Mouse (Mus musculus): Measurements from ENCODE around the gene Olfr314. TPM values are rescaled to one million over a fixed set of nuclear protein-coding genes. Genes with fewer than 3 reads are reported as not detected.

Gene Olfr314
- polyA plus RNA-seq, 1 experiment from 2014 or later, result not detected

GRCm38 (mm10) chr11:58829764-58830163 lies 47.0 kb downstream of the Olfr314 start:
- peak; percentile 81 for DNase-seq (ENCODE audit: low spot score)

GRCm38 (mm10) chr11:58832541-58832940 lies 49.8 kb downstream of the Olfr314 start:
- peak; percentile 84 for DNase-seq (ENCODE audit: low spot score)

Other genes with a start within 250 kb of the Olfr314 start
- gene Olfr330, start 248.1 kb upstream of the Olfr314 start, polyA plus RNA-seq (2015; fragmentation: Nextera tagmentation; extraction: Ambion mirVana), result 0.13 TPM in 1 of 2 replicates, not detected in the other
- gene Olfr329-ps, start 236.5 kb upstream of the Olfr314 start, polyA plus RNA-seq (2015; fragmentation: Nextera tagmentation; extraction: Ambion mirVana), result 0.09 TPM in 1 of 2 replicates, not detected in the other
- gene Olfr328, start 227.3 kb upstream of the Olfr314 start, polyA plus RNA-seq (2015; fragmentation: Nextera tagmentation; extraction: Ambion mirVana), result 0.06 TPM in 1 of 2 replicates, not detected in the other
- gene Olfr224, start 212.4 kb upstream of the Olfr314 start, polyA plus RNA-seq (2015; fragmentation: Nextera tagmentation; extraction: Ambion mirVana), result not detected in 2 replicates
- gene Olfr325, start 205.2 kb upstream of the Olfr314 start, polyA plus RNA-seq (2015; fragmentation: Nextera tagmentation; extraction: Ambion mirVana), result not detected in 2 replicates
- not detected in 2 replicates for gene Olfr324, start 187.8 kb upstream of the Olfr314 start, polyA plus RNA-seq (2015; fragmentation: Nextera tagmentation; extraction: Ambion mirVana)
- 0.95 and 1.0 TPM in 2 replicates for gene 2210407C18Rik, start 166.9 kb upstream of the Olfr314 start, polyA plus RNA-seq (2015; fragmentation: Nextera tagmentation; extraction: Ambion mirVana)
- not detected in 2 replicates for gene Olfr323, start 152.5 kb upstream of the Olfr314 start, polyA plus RNA-seq (2015; fragmentation: Nextera tagmentation; extraction: Ambion mirVana)
- not detected in 2 replicates for gene Trim58, start 142.5 kb upstream of the Olfr314 start, polyA plus RNA-seq (2015; fragmentation: Nextera tagmentation; extraction: Ambion mirVana)
- not detected in 2 replicates for gene Olfr322, start 124.2 kb upstream of the Olfr314 start, polyA plus RNA-seq (2015; fragmentation: Nextera tagmentation; extraction: Ambion mirVana)
- gene Olfr320, start 101.9 kb upstream of the Olfr314 start, polyA plus RNA-seq (2015; fragmentation: Nextera tagmentation; extraction: Ambion mirVana), result not detected in 2 replicates
- not detected in 2 replicates for gene Olfr319, start 83.8 kb upstream of the Olfr314 start, polyA plus RNA-seq (2015; fragmentation: Nextera tagmentation; extraction: Ambion mirVana)
- gene Olfr318, start 58.9 kb upstream of the Olfr314 start, polyA plus RNA-seq (2015; fragmentation: Nextera tagmentation; extraction: Ambion mirVana), result not detected in 2 replicates
- not detected in 2 replicates for gene Olfr317, start 43.7 kb upstream of the Olfr314 start, polyA plus RNA-seq (2015; fragmentation: Nextera tagmentation; extraction: Ambion mirVana)
- not detected in 2 replicates for gene Olfr316, start 30.2 kb upstream of the Olfr314 start, polyA plus RNA-seq (2015; fragmentation: Nextera tagmentation; extraction: Ambion mirVana)
- gene Olfr315, start 9.8 kb upstream of the Olfr314 start, polyA plus RNA-seq (2015; fragmentation: Nextera tagmentation; extraction: Ambion mirVana), result not detected in 2 replicates
- 1.5 and 2.2 TPM in 2 replicates for gene Fam183b, start 19.0 kb downstream of the Olfr314 start, polyA plus RNA-seq (2015; fragmentation: Nextera tagmentation; extraction: Ambion mirVana)
- 0.06 and 0.08 TPM in 2 replicates for gene Olfr313, start 32.0 kb downstream of the Olfr314 start, polyA plus RNA-seq (2015; fragmentation: Nextera tagmentation; extraction: Ambion mirVana)
- gene Olfr312, start 46.3 kb downstream of the Olfr314 start, polyA plus RNA-seq (2015; fragmentation: Nextera tagmentation; extraction: Ambion mirVana), result 0.03 TPM in 1 of 2 replicates, not detected in the other
- gene Olfr311, start 56.3 kb downstream of the Olfr314 start, polyA plus RNA-seq (2015; fragmentation: Nextera tagmentation; extraction: Ambion mirVana), result not detected in 2 replicates
- gene Gm12258, start 64.2 kb downstream of the Olfr314 start, polyA plus RNA-seq (2015; fragmentation: Nextera tagmentation; extraction: Ambion mirVana), result 19.2 and 20.6 TPM in 2 replicates
- 7.7 and 9.0 TPM in 2 replicates for gene 2810021J22Rik, start 84.3 kb downstream of the Olfr314 start, polyA plus RNA-seq (2015; fragmentation: Nextera tagmentation; extraction: Ambion mirVana)
- gene Zfp39, start 121.3 kb downstream of the Olfr314 start, polyA plus RNA-seq (2015; fragmentation: Nextera tagmentation; extraction: Ambion mirVana), result 6.1 and 7.9 TPM in 2 replicates
- gene Btnl10, start 135.0 kb downstream of the Olfr314 start, polyA plus RNA-seq (2015; fragmentation: Nextera tagmentation; extraction: Ambion mirVana), result 0.09 TPM in 1 of 2 replicates, not detected in the other
- gene Rnf187, start 156.0 kb downstream of the Olfr314 start, polyA plus RNA-seq (2015; fragmentation: Nextera tagmentation; extraction: Ambion mirVana), result 245 and 268 TPM in 2 replicates
- 50.8 and 57.5 TPM in 2 replicates for gene Hist3h2ba, start 166.0 kb downstream of the Olfr314 start, polyA plus RNA-seq (2015; fragmentation: Nextera tagmentation; extraction: Ambion mirVana)
- 52.3 and 52.8 TPM in 2 replicates for gene Hist3h2a, start 171.7 kb downstream of the Olfr314 start, polyA plus RNA-seq (2015; fragmentation: Nextera tagmentation; extraction: Ambion mirVana)
- gene Trim17, start 171.7 kb downstream of the Olfr314 start, polyA plus RNA-seq (2015; fragmentation: Nextera tagmentation; extraction: Ambion mirVana), result 0.29 and 0.44 TPM in 2 replicates
- gene Trim11, start 195.1 kb downstream of the Olfr314 start, polyA plus RNA-seq (2015; fragmentation: Nextera tagmentation; extraction: Ambion mirVana), result 49.6 and 54.0 TPM in 2 replicates

Measured in thymus, postnatal 0 days (tissue).